Mouse (Mus musculus) kidney, adult 9 months (tissue): ENCODE results near the gene Slc35d2.
A peak's percentile ranks its signal among the peaks of the same experiment; 100 is the strongest.

ENCODE experiments used
- DNase-seq: peaks from one replicate; pipeline ENCODE4 v3.0.0; 2022

Gene Slc35d2

GRCm38 (mm10) chr13:64128858-64129615 is at the start of gene Slc35d2:
Gene Slc35d2 (minus strand): TSS chr13:64129368.
- DNase-seq, result peak; percentile 74

- no peak for DNase-seq
Observed at GRCm38 (mm10) chr13:64178000-64178399, 48.8 kb upstream of the Slc35d2 start.

- no peak for DNase-seq
Observed at GRCm38 (mm10) chr13:64169746-64170145, 40.6 kb upstream of the Slc35d2 start.

GRCm38 (mm10) chr13:64163147-64163715 is 34.1 kb upstream of the Slc35d2 start:
- DNase-seq, result peak; percentile 50

- no peak for DNase-seq
Observed at GRCm38 (mm10) chr13:64162626-64163025, 33.5 kb upstream of the Slc35d2 start.

GRCm38 (mm10) chr13:64161916-64162611 is 32.9 kb upstream of the Slc35d2 start:
- no peak for DNase-seq

GRCm38 (mm10) chr13:64161548-64161915 is 32.4 kb upstream of the Slc35d2 start, which contains the start of gene Habp4:
Gene Habp4 (plus strand): TSS chr13:64161824.
- DNase-seq, result peak; percentile 99

GRCm38 (mm10) chr13:64156966-64157365 is 27.8 kb upstream of the Slc35d2 start:
- DNase-seq, result no peak

GRCm38 (mm10) chr13:64155171-64155571 is 26.0 kb upstream of the Slc35d2 start:
- peak; percentile 88 for DNase-seq

GRCm38 (mm10) chr13:64154651-64155050 is 25.5 kb upstream of the Slc35d2 start:
- no peak for DNase-seq

- peak; percentile 89 for DNase-seq
Observed at GRCm38 (mm10) chr13:64153751-64154267, 24.6 kb upstream of the Slc35d2 start.

GRCm38 (mm10) chr13:64153083-64153682 is 24.0 kb upstream of the Slc35d2 start, which contains the start of gene Zfp367:
Gene Zfp367 (minus strand): TSS chr13:64153202.
- peak; percentile 99 for DNase-seq

- no peak for DNase-seq
Observed at GRCm38 (mm10) chr13:64152671-64153082, 23.5 kb upstream of the Slc35d2 start.

GRCm38 (mm10) chr13:64152241-64152669 is 23.1 kb upstream of the Slc35d2 start:
- peak; percentile 87 for DNase-seq

- no peak for DNase-seq
Observed at GRCm38 (mm10) chr13:64150121-64150520, 21.0 kb upstream of the Slc35d2 start.

GRCm38 (mm10) chr13:64129616-64130375 is 628 bp upstream of the Slc35d2 start:
- peak; percentile 92 for DNase-seq

- DNase-seq, result no peak
Observed at GRCm38 (mm10) chr13:64126316-64126715, 2.9 kb downstream of the Slc35d2 start.

GRCm38 (mm10) chr13:64124886-64125285 is 4.3 kb downstream of the Slc35d2 start:
- peak; percentile 46 for DNase-seq

- DNase-seq, result peak; percentile 84
Observed at GRCm38 (mm10) chr13:64123491-64124188, 5.5 kb downstream of the Slc35d2 start.

GRCm38 (mm10) chr13:64120760-64121159 is 8.4 kb downstream of the Slc35d2 start:
- DNase-seq, result no peak

GRCm38 (mm10) chr13:64117442-64117841 is 11.7 kb downstream of the Slc35d2 start:
- DNase-seq, result peak; percentile 43

GRCm38 (mm10) chr13:64110421-64110820 is 18.7 kb downstream of the Slc35d2 start:
- no peak for DNase-seq
